Mouse (Mus musculus) large intestine, adult 2 months (tissue): ENCODE measurements at regions not wholly inside any gene's neighbourhood (a gene's known extent, or its start where the extent isn't known, plus 50 kb on each side); places are given as distances from the start of the nearest gene placed in this dataset.
A peak's percentile ranks its signal among the peaks of the same experiment; 100 is the strongest.

Experiments
- DNase-seq: peaks from one replicate; pipeline ENCODE4 v3.0.0-alpha.2; 2012; ENCODE audit warnings: low read depth, low spot score
- WGBS: fragments of 180-500 bp; shearing (Covaris S2); methylation state at CpG from one replicate; pipeline ENCODE4 v1.1.7; 2018; 5-methylcytosine and 5-hydroxymethylcytosine counted together

DNA sequence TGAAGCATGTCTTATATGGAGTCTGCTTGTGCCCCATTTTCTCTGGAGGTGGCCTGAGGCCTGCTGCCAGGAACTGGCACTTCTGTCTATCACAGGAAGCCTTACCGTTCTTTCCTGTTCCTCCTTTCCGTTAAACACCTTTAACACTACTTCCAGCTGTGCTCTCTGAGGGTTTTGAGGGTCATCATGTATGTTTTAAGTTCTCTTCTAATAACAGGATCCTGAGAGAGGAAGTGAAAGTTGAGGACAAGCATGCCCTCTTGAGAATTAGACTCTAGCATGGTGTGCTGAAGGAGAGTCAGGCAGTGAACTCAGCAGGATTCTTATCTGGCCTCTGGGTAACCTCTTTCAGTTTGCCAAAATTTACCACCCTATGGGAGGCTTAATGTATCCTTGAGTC is 418.0 kb upstream of the 9430069I07Rik start:
- no peak for DNase-seq
- WGBS, result 68% methylated on average over 2 of the region's 2 CpGs

GRCm38 (mm10) chr15:34751746-34752145 is 394.1 kb upstream of the 9430069I07Rik start:
- 84% methylated on average over 2 of the region's 2 CpGs for WGBS
- DNase-seq, result no peak

- no peak for DNase-seq
- 62% methylated on average over 2 of the region's 2 CpGs for WGBS
Observed at GRCm38 (mm10) chr15:34751021-34751420, 393.3 kb upstream of the 9430069I07Rik start.

DNA sequence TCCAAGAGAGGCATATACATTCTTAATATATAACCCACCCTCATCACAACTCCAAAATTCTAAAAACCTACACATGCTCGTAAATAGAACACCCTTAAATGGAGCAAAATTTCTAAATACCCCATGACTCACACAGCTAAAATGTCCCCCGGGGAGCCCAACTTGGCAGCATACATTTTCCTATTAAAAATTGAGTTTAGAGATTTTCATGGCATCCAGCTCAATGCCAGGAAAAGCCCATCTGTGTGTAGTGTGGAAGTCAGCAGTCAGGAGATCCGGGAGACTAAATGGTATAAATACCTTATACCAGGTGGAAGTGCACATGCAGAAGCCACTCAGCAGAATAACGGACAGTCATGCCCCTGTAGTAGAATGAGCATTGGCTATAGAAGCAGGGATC is 389.4 kb upstream of the 9430069I07Rik start:
- no peak for DNase-seq
- 62% methylated on average over 4 of the region's 4 CpGs for WGBS

DNA sequence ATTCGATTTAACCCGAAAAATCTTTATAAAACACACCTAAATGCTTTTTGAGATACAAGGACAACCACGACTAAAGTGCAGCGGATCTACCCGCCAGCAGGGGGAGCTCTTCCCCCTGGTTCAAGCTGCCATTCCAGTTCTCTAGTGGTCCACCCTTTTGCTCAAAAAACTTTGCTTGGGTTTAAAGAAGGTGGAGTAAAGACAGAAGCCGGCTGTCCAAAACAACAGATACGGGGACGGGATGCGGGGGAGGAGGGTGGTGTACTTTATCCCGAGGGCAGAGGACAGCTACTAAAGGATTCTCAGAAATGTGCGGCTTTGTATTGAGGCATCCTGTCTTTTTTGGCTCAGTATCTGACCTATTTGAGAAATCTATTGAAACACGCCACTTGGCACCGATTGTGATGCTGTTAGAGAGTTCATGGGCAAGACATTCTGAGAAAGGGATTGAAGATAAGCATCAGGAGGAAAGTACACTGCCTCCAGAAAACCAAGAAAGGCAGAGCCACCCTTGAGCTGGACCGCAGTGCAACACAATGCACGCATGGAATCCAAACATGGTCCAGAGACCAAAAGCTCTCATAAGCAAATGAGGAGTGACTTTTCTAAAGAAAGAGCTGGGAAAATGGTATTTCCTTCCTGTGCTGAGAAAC is 385.6 kb upstream of the 9430069I07Rik start:
- DNase-seq, result peak; percentile 13
- WGBS, result 31% methylated on average over 15 of the region's 15 CpGs

DNA sequence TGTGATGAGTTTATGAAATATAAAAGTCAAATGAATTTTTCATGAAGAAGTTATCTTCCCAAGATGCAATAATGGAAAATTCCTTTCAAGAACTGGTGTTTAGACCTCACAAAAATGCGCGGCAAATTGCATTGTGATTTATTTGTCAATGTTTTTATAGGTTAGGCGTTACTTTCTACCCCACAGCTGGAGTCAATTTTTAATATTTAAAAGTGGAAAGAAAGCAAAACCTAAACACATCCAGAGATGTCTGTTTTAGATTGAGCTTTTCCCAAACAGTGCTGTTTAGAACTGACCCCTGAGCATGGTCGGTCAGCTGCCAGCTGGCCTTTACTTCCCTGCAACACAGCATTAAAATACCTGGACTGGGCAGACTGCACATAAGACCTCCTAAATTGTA is 383.8 kb upstream of the 9430069I07Rik start:
- 74% methylated on average over 4 of the region's 4 CpGs for WGBS
- no peak for DNase-seq
